Mouse (Mus musculus): ENCODE data around the gene Tekt3. TPM values are rescaled to one million over a fixed set of nuclear protein-coding genes. Genes with fewer than 3 reads are reported as not detected.

Tekt3 gene
- total and polyA plus RNA-seq, 3 experiments: not detected

DNA sequence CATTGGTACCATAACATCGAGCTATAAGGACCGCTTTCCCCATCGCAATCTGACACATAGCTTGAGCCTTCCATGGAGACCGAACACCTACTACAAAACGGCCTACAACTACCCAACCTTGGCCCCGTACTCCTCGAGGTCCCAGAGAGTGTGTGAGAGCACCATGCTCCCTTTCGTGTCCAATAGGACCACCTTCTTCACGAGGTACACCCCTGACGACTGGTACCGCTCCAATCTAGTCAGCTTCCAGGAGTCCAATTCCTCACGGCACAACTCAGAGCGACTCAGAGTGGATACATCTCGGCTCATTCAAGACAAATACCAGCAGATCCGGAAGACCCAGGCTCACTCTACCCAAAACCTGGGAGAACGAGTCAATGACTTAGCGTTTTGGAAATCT lies 8.6 kb downstream of the Tekt3 start:
- Histone ChIP-seq H3K27ac (ENCODE audit: control insufficient read depth, low read depth, low read length) (no peak overlapping the region), H3K4me1 (ENCODE audit: control insufficient read depth in 1 of 2, insufficient read depth in 2 of 2, low read length in 2 of 2) (no peaks in the 10 kb centered on the region), H3K79me2 (ENCODE audit: control insufficient read depth, insufficient read depth, low read length, poor library complexity) (no peaks in the 10 kb centered on the region), H3K9me3 (replicated peaks; ENCODE audit: insufficient read depth, low read length) (no peaks in the 10 kb centered on the region), H3K4me3 (ENCODE audit: control insufficient read depth in 1 of 2, insufficient read depth in 1 of 2, low read depth in 2 of 2, low read length in 2 of 2) (no peak overlapping the region), H3K9ac (ENCODE audit: control insufficient read depth, low read depth, low read length, poor library complexity, severe bottlenecking) (no peak overlapping the region), H3K27me3 (ENCODE audit: control insufficient read depth in 1 of 2, insufficient read depth in 2 of 2, low read length in 2 of 2) (no peaks in the 10 kb centered on the region; a peak in 1 of 4 replicates), H3K36me3 (ENCODE audit: control insufficient read depth in 1 of 2, insufficient read depth in 2 of 2, low read length in 2 of 2) (no peaks in the 10 kb centered on the region)
- DNase-seq (ENCODE audit: low read depth, low spot score): no peak
- no peak for TF ChIP-seq TCF12 (IDR thresholded peaks at IDR 0.05; ENCODE audit: low read depth, low read length)
- TF ChIP-seq NRF1 (IDR thresholded peaks at IDR 0.05; ENCODE audit: insufficient read depth, low read depth, low read length, poor library complexity, severe bottlenecking): no peak
- no peak for TF ChIP-seq CTCF (IDR thresholded peaks at IDR 0.05 in 2 of 3, conservative IDR thresholded peaks at IDR 0.05 in 1 of 3; ENCODE audit: control insufficient read depth in 1 of 3, insufficient read depth in 1 of 3, low read depth in 2 of 3, low read length in 3 of 3, poor library complexity in 1 of 3, severe bottlenecking in 1 of 3)
- TF ChIP-seq BHLHE40 (IDR thresholded peaks at IDR 0.05; ENCODE audit: borderline replicate concordance, low read depth, low read length): no peak
- no peak for TF ChIP-seq TAL1 (IDR thresholded peaks at IDR 0.05; ENCODE audit: low read length)
- no peak for TF ChIP-seq RAD21 (IDR thresholded peaks at IDR 0.05; ENCODE audit: low read depth, low read length)
- no peak for TF ChIP-seq ZNF384 (IDR thresholded peaks at IDR 0.05; ENCODE audit: low read depth, low read length)
- TF ChIP-seq POLR2A (IDR thresholded peaks at IDR 0.05; ENCODE audit: control insufficient read depth in 1 of 2, insufficient read depth in 1 of 2, low read depth in 1 of 2, low read length in 2 of 2, poor library complexity in 1 of 2): no peak
- no peak for TF ChIP-seq USF2 (IDR thresholded peaks at IDR 0.05; ENCODE audit: borderline replicate concordance in 1 of 2, insufficient read depth in 1 of 2, low read depth in 1 of 2, low read length in 2 of 2)
- TF ChIP-seq POLR2AphosphoS2 (IDR thresholded peaks at IDR 0.05; ENCODE audit: low read length): no peak
- no peak for TF ChIP-seq MEF2A (IDR thresholded peaks at IDR 0.05; ENCODE audit: extremely low read depth, insufficient replicate concordance, low read depth, low read length, poor library complexity, severe bottlenecking)
- TF ChIP-seq MXI1 (IDR thresholded peaks at IDR 0.05; ENCODE audit: low read depth, low read length): no peak
- TF ChIP-seq USF1 (IDR thresholded peaks at IDR 0.05; ENCODE audit: low read depth, low read length): no peak
- TF ChIP-seq POLR2AphosphoS5 (IDR thresholded peaks at IDR 0.05; ENCODE audit: borderline replicate concordance, low read depth, low read length): no peak

DNA sequence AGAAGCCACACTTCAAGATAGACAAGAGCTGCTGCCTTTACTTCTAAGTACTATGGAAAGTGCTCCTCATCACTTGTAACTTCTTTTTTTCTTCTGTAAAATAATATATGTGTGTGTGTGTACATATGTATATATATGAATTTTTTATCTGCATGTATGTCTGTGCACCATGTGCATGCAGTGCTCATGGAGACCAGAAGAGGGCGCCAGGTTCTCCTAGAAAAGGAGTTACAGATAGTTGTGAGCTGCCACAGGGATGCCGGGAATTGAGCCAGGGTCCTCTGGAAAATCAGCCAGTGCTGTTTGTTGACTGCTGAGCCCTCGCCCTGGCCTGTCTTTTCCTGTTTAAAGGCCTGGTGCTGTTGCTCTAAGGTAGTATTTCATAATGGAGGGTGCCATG lies 23.1 kb downstream of the Tekt3 start:
- Histone ChIP-seq H3K27me3 (ENCODE audit: control insufficient read depth in 1 of 2, insufficient read depth in 2 of 2, low read length in 2 of 2) (no peaks in the 10 kb centered on the region), H3K4me3 (ENCODE audit: control insufficient read depth in 1 of 2, insufficient read depth in 1 of 2, low read depth in 2 of 2, low read length in 2 of 2) (no peak overlapping the region), H3K4me1 (ENCODE audit: control insufficient read depth in 1 of 2, insufficient read depth in 2 of 2, low read length in 2 of 2) (no peaks in the 10 kb centered on the region), H3K9me3 (replicated peaks; ENCODE audit: insufficient read depth, low read length) (no peaks in the 10 kb centered on the region; the same call in 1 of the 2 replicates), H3K9ac (ENCODE audit: control insufficient read depth, low read depth, low read length, poor library complexity, severe bottlenecking) (no peak overlapping the region), H3K36me3 (ENCODE audit: control insufficient read depth in 1 of 2, insufficient read depth in 2 of 2, low read length in 2 of 2) (no peaks in the 10 kb centered on the region), H3K79me2 (ENCODE audit: control insufficient read depth, insufficient read depth, low read length, poor library complexity) (no peaks in the 10 kb centered on the region), H3K27ac (ENCODE audit: control insufficient read depth, low read depth, low read length) (no peak overlapping the region)
- TF ChIP-seq CTCF (IDR thresholded peaks at IDR 0.05 in 2 of 3, conservative IDR thresholded peaks at IDR 0.05 in 1 of 3; ENCODE audit: control insufficient read depth in 1 of 3, insufficient read depth in 1 of 3, low read depth in 2 of 3, low read length in 3 of 3, poor library complexity in 1 of 3, severe bottlenecking in 1 of 3): peak in 1 of 3 experiments; percentile 14; a peak in 2 of 6 replicates
- TF ChIP-seq USF2 (IDR thresholded peaks at IDR 0.05; ENCODE audit: borderline replicate concordance in 1 of 2, insufficient read depth in 1 of 2, low read depth in 1 of 2, low read length in 2 of 2): no peak
- TF ChIP-seq TBP (IDR thresholded peaks at IDR 0.05; ENCODE audit: low read depth, low read length): no peak
- TF ChIP-seq SMC3 (IDR thresholded peaks at IDR 0.05; ENCODE audit: low read depth, low read length): no peak
- peak; percentile 9 for DNase-seq (ENCODE audit: low read depth, low spot score)

Measured in MEL (cell line).